Mouse (Mus musculus): ENCODE results near the gene Tex21. TPM values are rescaled to one million over a fixed set of nuclear protein-coding genes. Genes with fewer than 3 reads are reported as not detected.

Tex21 gene
- polyA plus RNA-seq (2014; fragmentation: Illumina TruSeq; extraction: RNeasy Lipid Tissue Mini Kit (QIAGEN cat#74804); ENCODE audit: low replicate concordance): not detected

GRCm38 (mm10) chr12:76246646-76247045 is at the start of gene Tex21:
Tex21 (minus strand) TSS chr12:76246746.

GRCm38 (mm10) chr12:76254725-76255498 is 8.4 kb upstream of the Tex21 start, which contains the start of gene Mthfd1:
Mthfd1 (plus strand) TSS chr12:76255298.

GRCm38 (mm10) chr12:76177000-76177863 is 69.3 kb downstream of the Tex21 start, which contains the start of gene Esr2:
Esr2 (minus strand) TSS chr12:76177259.

Other genes starting within 250 kb of the Tex21 start
- not detected for gene Esr2, start 69.5 kb downstream of the Tex21 start, polyA plus RNA-seq (2014; fragmentation: Illumina TruSeq; extraction: RNeasy Lipid Tissue Mini Kit (QIAGEN cat#74804); ENCODE audit: low replicate concordance)
- 10.5 TPM for gene Mthfd1, start 8.6 kb upstream of the Tex21 start, polyA plus RNA-seq (2014; fragmentation: Illumina TruSeq; extraction: RNeasy Lipid Tissue Mini Kit (QIAGEN cat#74804); ENCODE audit: low replicate concordance)
- 0.26 TPM for gene Akap5, start 78.1 kb upstream of the Tex21 start, polyA plus RNA-seq (2014; fragmentation: Illumina TruSeq; extraction: RNeasy Lipid Tissue Mini Kit (QIAGEN cat#74804); ENCODE audit: low replicate concordance)
- gene Zbtb25, start 122.9 kb upstream of the Tex21 start, polyA plus RNA-seq (2014; fragmentation: Illumina TruSeq; extraction: RNeasy Lipid Tissue Mini Kit (QIAGEN cat#74804); ENCODE audit: low replicate concordance): 10.2 TPM
- gene Zbtb1, start 123.5 kb upstream of the Tex21 start, polyA plus RNA-seq (2014; fragmentation: Illumina TruSeq; extraction: RNeasy Lipid Tissue Mini Kit (QIAGEN cat#74804); ENCODE audit: low replicate concordance): 8.2 TPM
- gene Hspa2, start 157.4 kb upstream of the Tex21 start, polyA plus RNA-seq (2014; fragmentation: Illumina TruSeq; extraction: RNeasy Lipid Tissue Mini Kit (QIAGEN cat#74804); ENCODE audit: low replicate concordance): 2.5 TPM
- gene Ppp1r36, start 170.8 kb upstream of the Tex21 start, polyA plus RNA-seq (2014; fragmentation: Illumina TruSeq; extraction: RNeasy Lipid Tissue Mini Kit (QIAGEN cat#74804); ENCODE audit: low replicate concordance): not detected

Data from small intestine, adult 10 weeks (tissue).